Mouse (Mus musculus): Measurements from ENCODE around the gene Magea5. TPM values are rescaled to one million over a fixed set of nuclear protein-coding genes. Genes with fewer than 3 reads are reported as not detected.
"Not testable (repeated sequence)": the region's sequence is repeated elsewhere in the genome, so short reads cannot be mapped to it uniquely, and the experiment has no call there.

Magea5 gene
- polyA plus RNA-seq (2014; fragmentation: Nextera tagmentation; extraction: Ambion mirVana) = not detected in 2 replicates

GRCm38 (mm10) chrX:155063045-155063444, at the start of gene Magea5:
TSS of gene Magea5 (minus strand) at chrX:155063145.
- H3K4me1 ChIP-seq (replicated peaks; ENCODE audit: control insufficient read depth, insufficient read depth, low read length); H3K27ac ChIP-seq (ENCODE audit: low read depth, low read length); H3K4me2 ChIP-seq (replicated peaks; ENCODE audit: low read depth, low read length); DNase-seq (ENCODE audit: low spot score); H3K9me3 ChIP-seq (ENCODE audit: control insufficient read depth, low read length); H3K4me3 ChIP-seq (ENCODE audit: low read depth, low read length); H3K36me3 ChIP-seq (ENCODE audit: control insufficient read depth, insufficient read depth, low read length); ATAC-seq (ENCODE audit: low FRiP score); H3K9ac ChIP-seq (ENCODE audit: low read depth, low read length); H3K27me3 ChIP-seq (ENCODE audit: control insufficient read depth, insufficient read depth, low read length): not testable (repeated sequence)
- WGBS = 86% methylated on average over 12 of the region's 16 CpGs

- no peaks in the 10 kb centered on the region for H3K36me3 ChIP-seq (ENCODE audit: control insufficient read depth, insufficient read depth, low read length)
- H3K9me3 ChIP-seq (ENCODE audit: control insufficient read depth, low read length) = no peaks in the 10 kb centered on the region
- H3K4me1 ChIP-seq (replicated peaks; ENCODE audit: control insufficient read depth, insufficient read depth, low read length) = no peaks in the 10 kb centered on the region
- no peak overlapping the region for H3K9ac ChIP-seq (ENCODE audit: low read depth, low read length)
- H3K4me2 ChIP-seq (replicated peaks; ENCODE audit: low read depth, low read length) = no peak overlapping the region
- ATAC-seq (ENCODE audit: low FRiP score) (no peak), DNase-seq (ENCODE audit: low spot score) (peak; percentile 4)
- no peak overlapping the region for H3K4me3 ChIP-seq (ENCODE audit: low read depth, low read length)
- H3K27ac ChIP-seq (ENCODE audit: low read depth, low read length) = no peak overlapping the region
- H3K27me3 ChIP-seq (ENCODE audit: control insufficient read depth, insufficient read depth, low read length) = no peaks in the 10 kb centered on the region
These were observed 35.1 kb upstream of the Magea5 start for GRCm38 (mm10) chrX:155098024-155098423.

DNA sequence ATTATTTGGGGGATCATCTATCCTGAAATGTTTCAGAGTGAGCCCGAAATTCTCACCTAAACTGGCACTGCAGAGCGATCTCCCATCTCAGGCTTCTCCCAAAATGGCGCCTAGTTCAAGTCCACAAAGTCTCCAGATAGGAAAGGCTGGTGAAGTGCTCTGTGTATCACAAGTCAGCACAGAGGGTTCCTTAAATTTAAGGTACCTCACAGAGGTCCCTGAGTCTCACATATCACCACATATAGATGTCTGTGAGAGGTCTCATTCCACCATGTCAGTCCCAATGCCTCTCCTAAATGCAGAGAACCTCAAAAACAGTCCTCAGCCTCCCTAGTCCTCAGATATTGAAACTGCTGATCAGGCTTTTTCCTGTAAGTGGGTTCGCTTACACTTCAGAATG, 30.6 kb upstream of the Magea5 start, which contains the start of gene Magea2:
Gene Magea2 (minus strand): TSS at position 101 of the 400 bp plus-strand sequence.
- not testable (repeated sequence) for H3K27me3 ChIP-seq (ENCODE audit: control insufficient read depth, insufficient read depth, low read length)

GRCm38 (mm10) chrX:155089693-155090092, 26.7 kb upstream of the Magea5 start, which contains the start of gene Magea1:
TSS of gene Magea1 (minus strand) at chrX:155089793.
- H3K27ac ChIP-seq (ENCODE audit: low read depth, low read length); H3K4me2 ChIP-seq (replicated peaks; ENCODE audit: low read depth, low read length); H3K4me1 ChIP-seq (replicated peaks; ENCODE audit: control insufficient read depth, insufficient read depth, low read length); ATAC-seq (ENCODE audit: low FRiP score); DNase-seq (ENCODE audit: low spot score); H3K9ac ChIP-seq (ENCODE audit: low read depth, low read length); H3K9me3 ChIP-seq (ENCODE audit: control insufficient read depth, low read length); H3K4me3 ChIP-seq (ENCODE audit: low read depth, low read length); H3K36me3 ChIP-seq (ENCODE audit: control insufficient read depth, insufficient read depth, low read length); H3K27me3 ChIP-seq (ENCODE audit: control insufficient read depth, insufficient read depth, low read length): not testable (repeated sequence)
- 100% methylated on average over 1 of the region's 2 CpGs for WGBS

More for the DNA sequence above, 30.6 kb upstream of the Magea5 start, which contains the start of gene Magea2:
- 82% methylated on average over 2 of the region's 4 CpGs for WGBS
- not testable (repeated sequence) for ATAC-seq (ENCODE audit: low FRiP score); H3K4me3 ChIP-seq (ENCODE audit: low read depth, low read length); H3K9me3 ChIP-seq (ENCODE audit: control insufficient read depth, low read length); H3K4me2 ChIP-seq (replicated peaks; ENCODE audit: low read depth, low read length); H3K27ac ChIP-seq (ENCODE audit: low read depth, low read length); H3K36me3 ChIP-seq (ENCODE audit: control insufficient read depth, insufficient read depth, low read length); DNase-seq (ENCODE audit: low spot score); H3K4me1 ChIP-seq (replicated peaks; ENCODE audit: control insufficient read depth, insufficient read depth, low read length); H3K9ac ChIP-seq (ENCODE audit: low read depth, low read length)

Other genes starting within 250 kb of the Magea5 start
- gene Cldn34b1, start 172.9 kb downstream of the Magea5 start, polyA plus RNA-seq (2014; fragmentation: Nextera tagmentation; extraction: Ambion mirVana) = not detected in 2 replicates
- gene Magea6, start 127.2 kb downstream of the Magea5 start, polyA plus RNA-seq (2014; fragmentation: Nextera tagmentation; extraction: Ambion mirVana) = not detected in 2 replicates
- gene Magea3, start 113.6 kb downstream of the Magea5 start, polyA plus RNA-seq (2014; fragmentation: Nextera tagmentation; extraction: Ambion mirVana) = not detected in 2 replicates
- not detected in 2 replicates for gene Magea8, start 67.3 kb downstream of the Magea5 start, polyA plus RNA-seq (2014; fragmentation: Nextera tagmentation; extraction: Ambion mirVana)
- gene Magea1, start 26.6 kb upstream of the Magea5 start, polyA plus RNA-seq (2014; fragmentation: Nextera tagmentation; extraction: Ambion mirVana) = not detected in 2 replicates
- not detected in 2 replicates for gene Magea2, start 30.5 kb upstream of the Magea5 start, polyA plus RNA-seq (2014; fragmentation: Nextera tagmentation; extraction: Ambion mirVana)
- not detected in 2 replicates for gene Cldn34b2, start 65.3 kb upstream of the Magea5 start, polyA plus RNA-seq (2014; fragmentation: Nextera tagmentation; extraction: Ambion mirVana)
- 84.2 and 87.3 TPM in 2 replicates for gene Sat1, start 153.3 kb upstream of the Magea5 start, polyA plus RNA-seq (2014; fragmentation: Nextera tagmentation; extraction: Ambion mirVana)
- 28.1 and 29.7 TPM in 2 replicates for gene Acot9, start 199.3 kb upstream of the Magea5 start, polyA plus RNA-seq (2014; fragmentation: Nextera tagmentation; extraction: Ambion mirVana)

Data from hindbrain, embryonic 11.5 days (tissue).